Mouse (Mus musculus): ENCODE measurements around the gene Ripk1. TPM values are rescaled to one million over a fixed set of nuclear protein-coding genes. Genes with fewer than 3 reads are reported as not detected.

Ripk1 gene
- polyA plus RNA-seq (2015; fragmentation: Nextera tagmentation; extraction: Ambion mirVana): 25.0 and 27.7 TPM in 2 replicates

DNA sequence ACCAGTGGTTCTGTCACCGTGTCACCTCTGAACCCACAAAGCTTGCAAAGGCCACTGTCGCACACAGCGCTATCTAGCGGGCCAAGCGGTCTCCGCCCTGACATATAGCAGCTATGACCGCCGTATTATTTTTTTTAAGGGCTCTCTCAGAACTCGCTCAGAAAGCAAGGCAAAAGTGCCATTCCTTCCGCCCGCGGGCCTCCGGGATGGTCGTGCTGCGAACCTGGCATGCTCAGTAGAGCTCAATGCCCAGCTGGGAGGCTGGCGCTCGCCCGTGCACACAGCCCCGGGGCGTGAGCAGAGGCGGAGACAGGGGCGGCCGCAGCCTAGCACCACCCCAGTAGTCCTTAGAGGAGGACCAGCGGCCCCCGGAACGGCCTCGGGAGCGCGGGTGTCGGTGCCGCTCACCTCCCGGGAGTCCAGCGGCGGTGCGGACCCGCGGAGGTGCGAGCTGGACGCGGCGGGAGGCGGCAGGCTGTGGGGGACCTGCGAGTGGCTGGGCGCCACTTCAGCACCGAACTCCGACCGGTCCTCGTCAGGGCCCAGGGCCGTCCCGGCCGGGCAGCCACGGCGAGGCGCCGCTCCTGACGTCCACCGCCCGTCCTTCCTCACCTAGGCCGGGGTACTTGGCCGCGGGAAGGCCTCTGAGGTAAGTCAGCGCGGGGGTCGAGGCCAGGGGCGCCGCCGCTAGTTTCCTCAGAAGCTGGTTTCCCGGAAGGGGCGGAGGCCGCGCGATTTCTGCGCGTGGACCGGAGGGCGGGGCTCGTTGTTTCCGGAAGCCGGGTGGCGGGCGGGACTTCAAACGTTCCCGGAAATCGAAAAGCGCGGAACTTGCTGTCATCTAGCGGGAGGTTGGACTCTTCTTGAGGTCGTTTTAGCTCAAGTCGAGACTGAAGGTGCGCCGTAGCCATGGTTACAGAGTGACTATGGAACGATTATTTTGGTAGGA is at the start of gene Ripk1, which contains the start of gene Serpinb6a:
Ripk1 (plus strand) TSS at position 306 of the 949 bp plus-strand sequence.
Serpinb6a (minus strand) TSS at position 737 of the 949 bp plus-strand sequence.
- peaks cover 1% of the 10 kb centered on the region; the same call in 1 of the 2 replicates for H3K4me1 ChIP-seq (replicated peaks; ENCODE audit: control insufficient read depth, insufficient read depth, low read length)
- no peaks in the 10 kb centered on the region for H3K36me3 ChIP-seq (ENCODE audit: control insufficient read depth, insufficient read depth)
- H3K27me3 ChIP-seq (replicated peaks; ENCODE audit: control insufficient read depth, insufficient read depth, low read length): no peaks in the 10 kb centered on the region
- peak; percentile 97 for ATAC-seq
- peak within 1 kb of the TSS; percentile 86 for H3K9ac ChIP-seq (ENCODE audit: low read depth, low read length)
- H3K27ac ChIP-seq (ENCODE audit: low read depth, low read length): peak within 1 kb of the TSS; percentile 94
- WGBS: under 1% methylated on average over 91 of the region's 92 CpGs
- peak within 1 kb of the TSS; percentile 83 for H3K4me2 ChIP-seq (replicated peaks; ENCODE audit: low read depth)
- peak; percentile 71 for TF ChIP-seq CTCF (IDR thresholded peaks at IDR 0.05; ENCODE audit: low read depth)
- no peaks in the 10 kb centered on the region for H3K9me3 ChIP-seq (ENCODE audit: control insufficient read depth)
- peak within 1 kb of the TSS; percentile 78 for H3K4me3 ChIP-seq (ENCODE audit: low read depth, low read length)

DNA sequence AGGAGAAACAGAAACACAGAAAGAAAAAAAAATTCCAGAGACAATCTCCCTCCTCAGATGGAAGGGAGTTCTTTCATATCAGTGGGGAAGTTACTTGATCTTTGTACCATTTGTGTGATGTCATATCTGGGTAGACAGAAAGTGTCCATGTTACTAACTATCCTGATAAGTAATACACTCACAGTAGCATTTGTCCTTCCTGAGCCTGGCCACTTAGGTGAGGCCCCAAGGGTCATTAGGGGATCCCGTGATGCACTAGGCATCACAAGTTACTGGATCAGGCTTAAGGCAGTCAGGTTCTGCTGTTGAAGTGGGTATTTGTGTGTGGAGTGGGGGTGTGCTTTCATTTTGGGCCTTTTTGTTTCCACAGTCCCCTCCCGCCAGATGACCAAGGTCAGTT is 49.2 kb upstream of the Ripk1 start:
- Histone ChIP-seq H3K4me2 (replicated peaks; ENCODE audit: low read depth) (no peak overlapping the region), H3K27ac (ENCODE audit: low read depth, low read length) (peak overlapping the region; percentile 82), H3K4me1 (replicated peaks; ENCODE audit: control insufficient read depth, insufficient read depth, low read length) (no peaks in the 10 kb centered on the region), H3K9ac (ENCODE audit: low read depth, low read length) (no peak overlapping the region), H3K4me3 (ENCODE audit: low read depth, low read length) (no peak overlapping the region), H3K36me3 (ENCODE audit: control insufficient read depth, insufficient read depth) (no peaks in the 10 kb centered on the region), H3K9me3 (ENCODE audit: control insufficient read depth) (no peaks in the 10 kb centered on the region), H3K27me3 (replicated peaks; ENCODE audit: control insufficient read depth, insufficient read depth, low read length) (no peaks in the 10 kb centered on the region)
- TF ChIP-seq CTCF (IDR thresholded peaks at IDR 0.05; ENCODE audit: low read depth): no peak
- peak; percentile 78 for ATAC-seq
- 66% methylated on average over 2 of the region's 2 CpGs for WGBS

DNA sequence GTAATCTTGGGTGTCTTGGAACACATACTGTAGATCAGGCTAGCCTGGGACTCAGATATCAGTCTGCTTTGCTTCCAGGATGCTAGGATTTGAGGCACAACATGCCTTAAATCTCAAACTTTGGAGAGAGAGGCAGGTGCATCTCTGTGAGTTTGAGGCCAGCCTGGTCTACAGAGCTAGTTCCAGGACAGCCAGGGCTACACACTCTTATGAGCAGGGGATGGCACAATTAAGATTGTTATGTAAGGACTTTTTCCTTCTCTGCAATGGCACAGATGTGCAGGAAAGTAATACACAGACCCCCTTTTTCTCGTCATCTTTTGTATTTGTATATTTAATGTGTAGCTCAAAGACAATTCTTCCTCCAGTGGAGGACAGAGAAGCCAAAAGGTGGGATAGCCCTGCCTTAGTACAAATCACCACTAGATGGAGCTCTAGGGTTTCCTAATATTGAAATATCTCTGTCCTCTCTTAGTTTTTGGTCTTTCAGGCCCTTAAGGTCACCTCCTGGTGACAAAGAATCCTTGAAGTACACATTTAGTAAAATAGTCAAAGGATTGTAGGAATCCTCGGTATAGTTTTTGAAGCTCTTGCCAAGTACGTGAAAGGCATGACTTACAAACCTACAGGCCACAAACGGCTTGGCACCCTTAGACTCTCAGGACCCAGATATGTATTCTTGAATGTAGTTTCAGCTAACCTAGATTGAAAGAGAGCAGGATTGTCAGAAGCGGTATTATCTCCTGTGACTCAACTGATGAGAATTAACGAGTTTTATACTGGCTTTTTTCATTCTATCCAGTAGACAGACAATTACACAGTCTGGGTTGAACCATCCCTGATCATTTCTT is 45.4 kb upstream of the Ripk1 start:
- Histone ChIP-seq H3K27me3 (replicated peaks; ENCODE audit: control insufficient read depth, insufficient read depth, low read length) (no peaks in the 10 kb centered on the region), H3K9me3 (ENCODE audit: control insufficient read depth) (no peaks in the 10 kb centered on the region), H3K36me3 (ENCODE audit: control insufficient read depth, insufficient read depth) (no peaks in the 10 kb centered on the region), H3K27ac (ENCODE audit: low read depth, low read length) (no peak overlapping the region), H3K4me2 (replicated peaks; ENCODE audit: low read depth) (no peak overlapping the region), H3K9ac (ENCODE audit: low read depth, low read length) (no peak overlapping the region), H3K4me1 (replicated peaks; ENCODE audit: control insufficient read depth, insufficient read depth, low read length) (no peaks in the 10 kb centered on the region), H3K4me3 (ENCODE audit: low read depth, low read length) (no peak overlapping the region)
- WGBS: 41% methylated on average over 6 of the region's 6 CpGs
- peak; percentile 82 for TF ChIP-seq CTCF (IDR thresholded peaks at IDR 0.05; ENCODE audit: low read depth)
- no peak for ATAC-seq

DNA sequence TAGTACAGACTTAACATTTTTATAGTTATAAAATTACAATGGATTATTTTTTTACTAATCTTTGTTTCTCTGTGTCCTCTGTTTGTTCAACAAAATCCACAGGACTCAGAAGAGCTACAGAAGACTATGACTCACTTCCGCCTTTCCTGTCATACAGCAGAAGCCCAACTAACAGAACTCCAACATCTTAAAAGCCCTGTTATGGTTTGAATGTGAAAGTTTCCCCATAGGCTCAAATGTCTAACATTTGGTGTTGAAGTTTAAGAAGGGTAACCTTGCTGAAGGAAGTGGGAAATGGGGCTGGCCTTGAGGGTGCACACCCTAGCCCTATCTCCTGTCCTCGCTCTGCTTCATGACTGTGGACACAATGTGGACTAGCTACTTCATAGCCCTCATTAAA is 42.4 kb upstream of the Ripk1 start:
- Histone ChIP-seq H3K4me1 (replicated peaks; ENCODE audit: control insufficient read depth, insufficient read depth, low read length) (no peaks in the 10 kb centered on the region), H3K4me2 (replicated peaks; ENCODE audit: low read depth) (no peak overlapping the region), H3K9me3 (ENCODE audit: control insufficient read depth) (no peaks in the 10 kb centered on the region), H3K4me3 (ENCODE audit: low read depth, low read length) (no peak overlapping the region), H3K27me3 (replicated peaks; ENCODE audit: control insufficient read depth, insufficient read depth, low read length) (no peaks in the 10 kb centered on the region), H3K9ac (ENCODE audit: low read depth, low read length) (no peak overlapping the region), H3K36me3 (ENCODE audit: control insufficient read depth, insufficient read depth) (no peaks in the 10 kb centered on the region), H3K27ac (ENCODE audit: low read depth, low read length) (no peak overlapping the region)
- no peak for ATAC-seq
- WGBS: 95% methylated on average over 2 of the region's 2 CpGs
- TF ChIP-seq CTCF (IDR thresholded peaks at IDR 0.05; ENCODE audit: low read depth): no peak

DNA sequence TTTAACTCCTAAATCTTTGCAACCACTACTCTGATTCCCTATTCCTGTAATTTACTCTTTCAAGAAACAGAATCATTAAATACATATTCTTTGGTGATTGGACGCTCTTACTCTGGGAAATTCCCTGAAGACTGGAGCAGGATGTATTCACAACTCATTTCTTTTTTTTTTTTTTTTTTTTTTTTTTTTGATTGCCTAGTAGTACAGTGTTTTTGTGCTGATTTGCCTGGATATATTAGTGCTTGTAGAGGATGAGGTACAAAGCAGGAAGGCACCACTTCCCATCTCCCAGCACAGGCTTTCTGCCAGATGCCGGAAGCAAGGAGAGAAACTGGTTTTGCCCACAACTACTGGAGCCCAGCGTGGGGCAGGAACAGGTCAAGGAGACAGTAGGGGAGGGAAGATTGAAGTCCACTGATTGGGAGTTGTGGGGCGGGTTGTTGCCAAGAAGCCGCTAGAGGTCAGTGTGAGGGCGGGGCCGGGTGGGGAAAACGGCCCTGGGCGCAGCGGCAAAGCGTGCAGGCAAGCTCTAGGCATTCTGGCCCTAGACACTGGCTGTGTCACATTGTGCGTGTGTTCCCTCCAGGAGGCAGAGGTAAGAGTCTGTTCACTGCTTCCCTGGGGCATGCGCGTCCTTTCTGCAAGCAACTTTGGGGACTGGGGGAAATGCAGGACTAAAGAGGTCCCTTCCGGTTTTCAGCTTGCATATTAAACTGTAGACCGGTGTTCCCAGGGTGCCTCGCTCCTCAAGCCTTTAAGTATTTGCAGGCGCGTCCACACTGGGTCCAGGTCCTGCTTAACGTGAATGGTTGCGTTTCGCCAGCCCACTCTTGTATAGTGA is 37.7 kb upstream of the Ripk1 start, which contains the start of gene Nqo2:
Nqo2 (plus strand) TSS at position 482 of the 841 bp plus-strand sequence.
- Histone ChIP-seq H3K27me3 (replicated peaks; ENCODE audit: control insufficient read depth, insufficient read depth, low read length) (no peaks in the 10 kb centered on the region), H3K4me3 (ENCODE audit: low read depth, low read length) (peak within 1 kb of the TSS; percentile 66), H3K4me1 (replicated peaks; ENCODE audit: control insufficient read depth, insufficient read depth, low read length) (no peaks in the 10 kb centered on the region), H3K4me2 (replicated peaks; ENCODE audit: low read depth) (peak within 1 kb of the TSS; percentile 78), H3K9me3 (ENCODE audit: control insufficient read depth) (no peaks in the 10 kb centered on the region), H3K36me3 (ENCODE audit: control insufficient read depth, insufficient read depth) (no peaks in the 10 kb centered on the region), H3K27ac (ENCODE audit: low read depth, low read length) (peak within 1 kb of the TSS; percentile 91), H3K9ac (ENCODE audit: low read depth, low read length) (peak within 1 kb of the TSS; percentile 52)
- 2% methylated on average over 22 of the region's 22 CpGs for WGBS
- peak; percentile 86 for ATAC-seq
- TF ChIP-seq CTCF (IDR thresholded peaks at IDR 0.05; ENCODE audit: low read depth): peak; percentile 70
